Mouse (Mus musculus) small intestine, adult 2 months (tissue): Measurements from ENCODE around the gene Dus2.

Source experiments
- CTCF ChIP-seq: fragments of 200-500 bp; IDR thresholded peaks from 2 replicates; pipeline ENCODE4 v1.5.1; 2012; ENCODE audit warnings: low read depth, mild to moderate bottlenecking, control low read depth, inconsistent platforms, low read length, moderate library complexity, mixed read lengths; ENCODE audit not compliant: insufficient replicate concordance, insufficient read length; ENCODE audit errors: extremely low read depth
- POLR2A ChIP-seq: fragments of 200-500 bp; IDR thresholded peaks from 2 replicates; pipeline ENCODE4 v1.6.1; 2012; ENCODE audit warnings: low read depth, mild to moderate bottlenecking, control low read depth, inconsistent platforms, low read length, moderate library complexity

- TF ChIP-seq CTCF (no peak), POLR2A (no peak)
These were observed 2.1 kb downstream of the Dus2 start for GRCm38 (mm10) chr8:105993226-105993625.
